ENCODE assay signal across 24 mouse cellular contexts in genomic region chr19:3996747-3997146, GRCm38 (mm10). TPM values are rescaled to one million over a fixed set of nuclear protein-coding genes. Genes with fewer than 3 reads are reported as not detected.
"Had no signal": no experiment of that assay in that cellular context is flagged by ENCODE, and none has a peak within 500 bp of the region (broad histone marks: within the 10 kb centered on the region; RNA-seq: fewer than 3 reads in every experiment).

No protein-coding gene starts in this region.

- DNase-seq: liver; liver, embryonic 13.5 days; lung, embryonic 14.5 days; right cerebral cortex, postnatal 25 days; thymus, adult 18-20 months; thymus, postnatal 36 days had no signal

- ATAC-seq: hindbrain, embryonic 16.5 days; intestine, embryonic 15.5 days; lung, postnatal 0 days; midbrain, embryonic 13.5 days; midbrain, embryonic 16.5 days had no signal

- H3K27ac ChIP-seq: intestine, embryonic 15.5 days; limb, embryonic 10.5 days; limb, embryonic 13.5 days; liver, embryonic 13.5 days; macrophage; midbrain, embryonic 13.5 days; neural tube, embryonic 13.5 days had no signal

- H3K36me3 ChIP-seq: intestine, embryonic 15.5 days; limb, embryonic 10.5 days; limb, embryonic 13.5 days; liver, embryonic 13.5 days; midbrain, embryonic 13.5 days; neural tube, embryonic 13.5 days had no signal

- H3K4me3 ChIP-seq: intestine, embryonic 15.5 days; limb, embryonic 10.5 days; limb, embryonic 13.5 days; liver, embryonic 13.5 days; midbrain, embryonic 13.5 days; myocyte; neural tube, embryonic 13.5 days had no signal

- H3K4me2 ChIP-seq: intestine, embryonic 15.5 days; limb, embryonic 13.5 days; liver, embryonic 13.5 days; lung, embryonic 14.5 days; midbrain, embryonic 13.5 days; neural tube, embryonic 13.5 days had no signal

- H3K9me3 ChIP-seq: intestine, embryonic 15.5 days; limb, embryonic 10.5 days; limb, embryonic 13.5 days; liver, embryonic 13.5 days; midbrain, embryonic 13.5 days; neural tube, embryonic 13.5 days had no signal

- H3K9ac ChIP-seq: intestine, embryonic 15.5 days; limb, embryonic 13.5 days; liver, embryonic 13.5 days; lung, embryonic 14.5 days; neural tube, embryonic 13.5 days had no signal

- H3K27me3 ChIP-seq: intestine, embryonic 15.5 days; limb, embryonic 13.5 days; midbrain, embryonic 13.5 days; neural tube, embryonic 13.5 days had no signal

RNA-seq across cellular contexts. Expression of gene Tbx10, which starts 4.2 kb away (rescaled TPM):
- total RNA-seq: layer of hippocampus, adult 8-10 months; layer of hippocampus, postnatal 10 days; left cerebral cortex, postnatal 25 days; megakaryocyte, adult 5-6 weeks; monocyte, adult 5-6 weeks; neutrophil, adult 5-6 weeks had no signal
- polyA plus RNA-seq: limb, embryonic 13.5 days; liver, embryonic 16.5 days; lung, embryonic 14.5 days; lung, postnatal 0 days; macrophage; midbrain, embryonic 13.5 days; midbrain, embryonic 16.5 days; neural tube, embryonic 13.5 days; spleen, adult 2 months had no signal

RNA-seq across cellular contexts. Expression of gene Doc2g, which starts 6.4 kb away (rescaled TPM):
- total RNA-seq: monocyte, adult 5-6 weeks had no signal
- polyA plus RNA-seq: macrophage had no signal

RNA-seq across cellular contexts. Expression of gene Acy3, which starts 10.4 kb away (rescaled TPM):
- total RNA-seq: monocyte, adult 5-6 weeks; neutrophil, adult 5-6 weeks had no signal
